Mouse (Mus musculus) testis, adult 2 months (tissue): ENCODE measurements at regions not wholly inside any gene's neighbourhood (a gene's known extent, or its start where the extent isn't known, plus 50 kb on each side); places are given as distances from the start of the nearest gene placed in this dataset.

Source experiments
- CTCF ChIP-seq: fragments of 200-500 bp; IDR thresholded peaks from 2 replicates; pipeline ENCODE4 v1.5.1; 2012; ENCODE audit warnings: low read depth, mild to moderate bottlenecking, inconsistent platforms, low read length, moderate library complexity; ENCODE audit not compliant: control insufficient read depth, insufficient read depth, insufficient replicate concordance
- POLR2A ChIP-seq: fragments of 200-500 bp; IDR thresholded peaks from 2 replicates; pipeline ENCODE4 v1.6.1; 2012; ENCODE audit warnings: low read depth, mild to moderate bottlenecking, inconsistent platforms, low read length, moderate library complexity; ENCODE audit not compliant: control insufficient read depth

- TF ChIP-seq POLR2A, result no peak
- no peak for TF ChIP-seq CTCF
These were observed 873.6 kb downstream of the Epha4 start for GRCm38 (mm10) chr1:76641181-76641711.
